Mouse (Mus musculus): ENCODE measurements around the gene Lamtor1.

GRCm38 (mm10) chr7:101884160-101884559 is 21.5 kb upstream of the Lamtor1 start:
- no peak for TF ChIP-seq TAL1 (conservative IDR thresholded peaks at IDR 0.05; ENCODE audit: low read depth, low read length)
- no peak for TF ChIP-seq CTCF (IDR thresholded peaks at IDR 0.05; ENCODE audit: low read depth, low read length)
- no peak for TF ChIP-seq GATA1 (IDR thresholded peaks at IDR 0.05; ENCODE audit: borderline replicate concordance, low read length)
- TF ChIP-seq GATA2 (IDR thresholded peaks at IDR 0.05; ENCODE audit: borderline replicate concordance, low read depth, low read length), result no peak
- no peak for TF ChIP-seq POLR2AphosphoS5 (IDR thresholded peaks at IDR 0.05; ENCODE audit: insufficient replicate concordance, low read depth, low read length)

Data from G1E (cell line).